Mouse (Mus musculus): ENCODE results near the gene Jade1.

Jade1 gene

GRCm38 (mm10) chr3:41551671-41552070, 3.9 kb upstream of the Jade1 start:
- no peak for DNase-seq (ENCODE audit: low spot score)

GRCm38 (mm10) chr3:41552777-41553548, 2.6 kb upstream of the Jade1 start:
- DNase-seq (ENCODE audit: low spot score) = no peak

GRCm38 (mm10) chr3:41553681-41554080, 1.9 kb upstream of the Jade1 start:
- DNase-seq (ENCODE audit: low spot score) = no peak

GRCm38 (mm10) chr3:41554480-41555475, 753 bp upstream of the Jade1 start:
- no peak for DNase-seq (ENCODE audit: low spot score)

DNA sequence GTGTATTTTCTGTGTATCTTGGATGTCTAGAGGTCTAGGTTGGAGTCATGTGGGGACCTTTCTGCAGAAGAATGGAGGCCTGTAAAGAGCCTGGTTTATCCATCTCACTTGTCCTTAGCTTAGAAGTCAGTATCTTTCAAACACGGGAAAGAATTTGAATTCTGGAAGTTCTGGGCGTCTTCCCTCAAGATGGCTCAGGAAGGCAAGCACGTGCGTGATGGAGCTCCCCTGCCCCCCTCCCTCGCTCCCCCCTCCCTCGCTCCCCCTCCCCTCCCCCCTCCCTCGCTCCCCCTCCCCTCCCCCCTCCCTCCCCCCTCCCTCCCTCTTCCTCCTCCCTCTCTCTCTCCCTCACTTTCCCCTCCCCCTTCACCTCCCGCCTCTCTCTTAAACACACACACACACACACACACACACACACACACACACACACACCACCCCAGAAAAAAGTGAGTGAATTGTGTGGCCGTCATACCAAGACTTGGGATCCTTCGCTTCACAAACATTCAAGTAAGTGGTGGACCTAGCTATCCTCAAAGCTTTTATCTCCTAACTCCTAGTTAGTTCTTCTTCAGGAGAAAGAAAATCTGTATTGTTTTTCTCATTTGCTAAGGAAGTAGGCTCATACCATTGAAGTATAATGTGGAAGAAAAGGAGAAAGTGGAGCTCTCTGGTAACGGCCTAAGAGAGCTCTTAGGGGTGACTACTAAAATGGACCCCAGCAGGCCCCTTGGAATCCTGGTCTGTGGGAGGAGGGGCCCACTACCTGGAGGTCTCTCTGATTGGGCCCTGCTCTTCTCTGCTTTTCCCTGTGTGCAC, 1.1 kb downstream of the Jade1 start:
- DNase-seq (ENCODE audit: low spot score) = no peak

- no peak for DNase-seq (ENCODE audit: low spot score)
Measured at GRCm38 (mm10) chr3:41557267-41557995, 1.9 kb downstream of the Jade1 start.

- no peak for DNase-seq (ENCODE audit: low spot score)
Measured at GRCm38 (mm10) chr3:41560489-41560888, 5.0 kb downstream of the Jade1 start.

DNA sequence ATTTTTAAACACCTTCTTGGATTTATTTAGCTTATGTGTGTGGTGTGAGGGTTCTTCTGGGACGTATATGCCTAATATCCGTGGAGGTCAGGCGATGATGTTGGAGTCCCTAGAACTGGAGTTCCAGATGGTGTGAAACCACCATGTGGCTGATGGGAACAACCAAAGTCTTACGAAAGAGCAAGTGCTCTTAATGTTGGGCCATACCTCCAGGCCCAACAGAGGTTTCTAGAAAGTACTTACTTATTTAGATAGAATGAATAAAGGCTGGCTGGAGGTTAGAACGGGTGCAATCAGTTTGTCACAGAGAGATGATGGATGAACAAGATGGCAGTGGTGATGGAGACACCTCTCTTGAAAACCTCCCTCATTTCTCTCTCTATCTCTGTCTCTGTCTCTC, 6.3 kb downstream of the Jade1 start:
- no peak for DNase-seq (ENCODE audit: low spot score)

- peak; percentile 78 for DNase-seq (ENCODE audit: low spot score)
Measured at GRCm38 (mm10) chr3:41563211-41563931, 7.8 kb downstream of the Jade1 start.

DNA sequence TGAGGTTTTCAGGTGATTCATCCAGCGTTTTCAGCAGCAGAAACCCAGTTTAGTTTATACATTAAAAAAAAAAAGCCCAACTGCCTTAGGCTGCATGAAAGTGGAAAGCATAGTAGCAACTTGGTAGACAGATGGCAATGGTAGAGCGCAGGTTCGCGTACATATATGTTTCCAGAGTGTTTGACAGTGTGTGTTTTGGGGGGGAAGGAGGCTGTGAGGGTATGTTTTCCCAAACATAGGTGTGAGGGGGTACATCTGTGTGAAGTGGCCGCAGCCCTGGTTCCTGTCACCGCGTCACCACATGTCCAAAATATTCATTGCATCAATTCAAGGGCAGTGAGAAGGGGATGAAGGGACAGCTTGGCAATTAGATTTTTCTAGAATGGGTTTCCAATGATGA, 8.5 kb downstream of the Jade1 start:
- DNase-seq (ENCODE audit: low spot score) = no peak

DNA sequence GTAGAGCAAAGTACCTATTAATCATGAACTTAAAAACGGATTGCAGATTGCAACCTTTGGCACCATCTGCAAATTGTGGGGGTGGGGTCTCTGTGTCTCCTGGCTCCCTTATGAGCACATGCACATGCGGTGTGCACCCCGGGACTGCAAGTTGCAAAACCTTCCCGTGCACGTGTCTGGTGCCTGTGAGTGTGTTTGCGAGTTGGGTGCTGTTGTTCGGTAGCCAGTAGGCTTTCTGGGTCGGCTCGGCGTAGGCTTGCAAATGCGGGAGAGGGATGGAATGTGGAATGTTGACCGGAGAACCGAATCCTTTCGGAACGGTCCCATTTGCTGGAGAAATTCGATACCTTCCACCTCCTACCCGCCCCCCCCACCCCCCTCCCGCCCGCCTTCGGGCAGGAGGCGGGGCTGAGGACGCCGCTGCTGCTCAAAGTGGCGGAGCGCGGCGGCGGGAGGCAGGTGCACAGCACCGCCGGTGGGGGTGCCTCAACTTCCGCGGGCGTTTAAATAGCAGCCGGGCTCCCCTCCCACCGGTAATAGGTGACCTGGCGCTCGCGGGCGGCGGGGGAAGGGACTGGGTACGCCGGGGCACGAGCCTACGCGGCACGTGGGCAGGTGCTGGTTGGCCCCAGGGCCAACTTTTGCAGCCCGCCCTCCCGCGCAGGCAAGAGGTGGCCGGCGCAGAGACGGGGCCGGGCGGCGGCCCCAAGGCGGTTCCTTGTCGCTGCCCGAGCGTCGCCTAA, 9.1 kb downstream of the Jade1 start:
- DNase-seq (ENCODE audit: low spot score) = peak; percentile 64

DNA sequence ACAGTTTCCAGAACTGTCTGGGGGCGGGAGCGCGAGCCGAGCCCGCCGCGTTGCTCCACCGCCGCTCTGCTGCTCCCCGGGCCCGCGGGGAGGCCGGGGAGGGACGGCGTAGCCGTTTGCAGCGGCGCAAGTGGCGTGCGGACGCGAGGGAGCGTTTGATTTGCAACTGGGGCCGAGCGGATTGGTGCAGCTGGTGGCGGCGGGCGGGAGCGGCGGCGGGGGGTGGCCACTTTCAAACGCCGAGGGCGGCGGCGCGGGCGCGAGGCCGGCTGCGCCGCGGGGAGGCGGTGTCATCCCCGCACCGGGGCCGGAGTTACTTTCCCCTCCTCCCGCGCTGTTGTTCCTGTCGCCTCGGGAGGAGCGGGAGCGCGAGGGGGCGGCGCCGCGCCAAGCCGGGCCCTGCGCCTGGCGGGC, 9.9 kb downstream of the Jade1 start:
- peak; percentile 78 for DNase-seq (ENCODE audit: low spot score)

DNA sequence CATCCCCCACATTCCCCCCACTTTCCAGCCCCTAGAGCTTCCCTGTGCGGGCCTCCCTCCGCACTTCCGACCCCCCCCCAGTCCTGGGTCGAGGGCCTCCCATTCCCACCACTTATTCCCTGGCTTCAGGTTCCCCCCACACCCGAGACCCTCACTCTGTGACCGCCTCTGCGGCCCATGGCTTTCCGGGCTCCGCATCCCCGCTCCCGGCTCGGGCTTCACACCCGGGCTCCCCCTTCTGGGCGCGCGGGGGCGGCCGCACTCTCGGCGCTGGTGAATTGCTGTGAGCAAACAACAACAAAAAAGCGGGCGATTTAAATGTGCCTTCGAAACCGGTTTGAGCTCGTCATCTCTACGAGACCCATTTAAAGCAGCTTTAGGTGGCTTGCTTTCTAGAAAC, 10.4 kb downstream of the Jade1 start:
- peak; percentile 80 for DNase-seq (ENCODE audit: low spot score)

GRCm38 (mm10) chr3:41569943-41570342, 14.4 kb downstream of the Jade1 start:
- DNase-seq (ENCODE audit: low spot score) = no peak

DNA sequence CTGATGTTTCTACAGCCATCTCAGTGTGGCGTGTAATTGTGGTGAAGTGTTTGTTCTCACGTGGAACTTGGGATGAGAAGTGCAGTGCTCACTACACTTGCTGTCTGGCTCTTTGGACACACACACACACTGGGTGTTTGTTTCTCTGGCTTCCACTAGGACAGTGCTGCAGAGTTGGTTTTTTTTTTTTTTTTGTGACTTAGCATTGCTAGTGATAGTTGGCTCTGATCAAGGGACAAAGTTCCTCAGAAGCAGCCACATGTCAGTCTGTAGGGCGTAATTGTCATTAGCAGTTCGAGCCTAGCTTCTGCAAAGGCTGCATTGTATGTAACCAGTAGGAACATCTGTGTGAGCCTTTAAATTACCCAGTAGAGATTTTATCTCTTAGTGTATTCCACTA, 16.6 kb downstream of the Jade1 start:
- no peak for DNase-seq (ENCODE audit: low spot score)

DNA sequence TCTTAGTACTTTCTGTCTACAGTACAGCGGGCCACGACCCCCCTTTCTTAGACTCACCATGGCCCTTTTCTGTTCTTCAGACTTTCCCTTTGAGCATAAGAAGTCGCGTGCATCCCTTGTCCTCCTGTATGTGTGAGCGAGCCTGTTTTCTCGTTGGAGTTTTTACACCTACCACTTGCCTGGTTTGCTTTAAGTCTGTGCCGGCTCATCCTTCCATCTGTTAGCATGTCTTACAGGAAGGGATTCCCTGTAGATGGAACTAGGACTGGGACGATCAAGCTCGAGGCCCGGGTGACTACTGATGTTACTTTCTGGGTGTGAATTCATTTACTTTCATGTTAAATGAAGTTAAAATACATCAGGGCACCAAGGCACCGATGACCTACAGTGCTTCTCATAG, 17.4 kb downstream of the Jade1 start:
- DNase-seq (ENCODE audit: low spot score) = no peak

DNA sequence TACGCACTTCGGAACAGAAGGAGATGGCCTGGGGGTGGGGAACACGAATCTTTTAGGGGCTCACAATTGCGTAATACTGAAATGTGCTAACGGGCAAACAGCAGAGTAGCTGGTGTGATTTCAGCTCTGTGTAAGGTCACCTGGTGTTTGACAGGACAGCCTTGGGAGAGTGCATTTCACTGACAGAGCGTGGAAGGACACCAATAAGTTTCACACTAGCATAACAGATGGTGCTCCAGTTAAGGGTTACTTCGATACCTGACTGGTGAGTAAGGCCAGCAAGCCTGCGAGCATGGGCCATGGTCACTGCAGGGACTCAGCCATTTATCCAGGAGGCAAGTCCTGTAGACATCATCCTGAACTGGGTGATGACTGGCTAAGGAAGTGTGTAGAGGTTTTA, 18.7 kb downstream of the Jade1 start:
- DNase-seq (ENCODE audit: low spot score) = no peak

DNA sequence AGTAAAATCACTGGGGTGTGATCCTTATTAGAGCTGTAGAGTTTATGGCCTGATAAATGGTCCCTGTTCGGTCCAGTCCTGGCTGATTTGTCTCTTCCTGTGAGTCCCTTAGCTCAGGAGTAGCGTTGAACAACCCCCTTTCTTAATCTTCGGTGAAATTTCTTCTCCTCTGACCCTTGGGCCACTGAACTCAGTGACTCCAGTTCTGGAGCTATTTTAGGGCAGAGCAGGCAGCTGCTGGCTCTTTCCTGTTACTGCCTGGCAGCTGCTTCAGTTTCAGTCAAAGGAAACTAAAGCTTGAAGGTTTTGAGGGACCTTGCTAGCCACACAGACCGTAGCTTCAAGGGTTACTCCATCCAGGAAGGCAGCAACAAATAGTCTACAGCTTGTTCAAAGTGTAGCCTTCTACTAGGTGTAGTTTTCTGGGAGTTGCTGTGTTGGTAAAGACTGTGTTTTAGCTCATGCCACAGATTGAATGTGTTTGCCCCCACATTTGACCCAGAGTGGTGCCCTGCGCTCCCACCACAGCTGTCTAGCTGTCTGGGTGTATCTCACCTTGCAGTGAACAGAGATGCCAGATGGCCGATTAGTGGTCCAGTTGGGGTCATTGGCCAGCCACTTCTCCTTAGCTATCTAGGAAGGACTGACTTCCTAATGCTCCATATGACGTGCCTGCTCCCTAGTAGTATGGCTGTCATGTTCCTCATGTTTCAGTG, 19.3 kb downstream of the Jade1 start:
- no peak for DNase-seq (ENCODE audit: low spot score)

GRCm38 (mm10) chr3:41575971-41576370, 20.4 kb downstream of the Jade1 start:
- no peak for DNase-seq (ENCODE audit: low spot score)

All from urinary bladder, postnatal 25 days (tissue).